Mouse (Mus musculus) erythroblast, embryonic 14.5 days (primary cell): ENCODE data around the gene Pou2af1.

Experiments
- GATA1 ChIP-seq: IDR thresholded peaks from 2 replicates; pipeline ENCODE4 v1.6.1; 2012; ENCODE audit warnings: low read length, inconsistent platforms, mixed read lengths
- TAL1 ChIP-seq: IDR thresholded peaks from 3 replicates; pipeline ENCODE4 v1.6.1; 2012; ENCODE audit warnings: low read length, inconsistent platforms, mixed read lengths

DNA sequence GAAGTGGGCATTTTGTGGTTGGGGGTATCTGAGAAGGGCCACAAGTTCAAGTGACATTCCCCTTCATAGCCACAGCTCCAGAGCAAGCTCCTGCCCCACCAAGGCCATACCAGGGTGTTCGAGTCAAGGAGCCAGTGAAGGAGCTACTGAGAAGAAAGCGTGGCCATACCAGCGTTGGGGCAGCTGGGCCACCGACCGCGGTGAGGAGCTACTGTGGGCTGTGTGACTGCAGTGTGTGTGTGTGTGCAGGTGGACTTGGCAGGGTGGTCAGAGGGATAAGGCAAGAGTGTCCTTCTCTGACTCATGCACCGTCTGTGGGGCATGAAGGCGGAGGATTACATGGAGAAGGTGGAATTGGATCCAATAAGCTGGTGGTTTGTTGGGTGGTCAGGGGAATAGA lies 18.7 kb downstream of the Pou2af1 start:
- TF ChIP-seq GATA1 (no peak), TAL1 (no peak)
